Mouse (Mus musculus) brain, embryonic 14.5 days (tissue): Measurements from ENCODE around the gene Ugt1a7c.

Experiments
- CTCF ChIP-seq: fragments of 200-500 bp; IDR thresholded peaks from 2 replicates; pipeline ENCODE4 v1.5.1; 2012; ENCODE audit warnings: inconsistent platforms, mild to moderate bottlenecking, moderate library complexity, borderline replicate concordance; ENCODE audit not compliant: insufficient read depth, insufficient read length; ENCODE audit errors: extremely low read depth
- POLR2A ChIP-seq: fragments of 200-500 bp; IDR thresholded peaks from 2 replicates; pipeline ENCODE4 v1.6.1; 2012; ENCODE audit warnings: mild to moderate bottlenecking, inconsistent platforms, borderline replicate concordance; ENCODE audit not compliant: poor library complexity, insufficient read depth, insufficient read length, severe bottlenecking; ENCODE audit errors: extremely low read depth

DNA sequence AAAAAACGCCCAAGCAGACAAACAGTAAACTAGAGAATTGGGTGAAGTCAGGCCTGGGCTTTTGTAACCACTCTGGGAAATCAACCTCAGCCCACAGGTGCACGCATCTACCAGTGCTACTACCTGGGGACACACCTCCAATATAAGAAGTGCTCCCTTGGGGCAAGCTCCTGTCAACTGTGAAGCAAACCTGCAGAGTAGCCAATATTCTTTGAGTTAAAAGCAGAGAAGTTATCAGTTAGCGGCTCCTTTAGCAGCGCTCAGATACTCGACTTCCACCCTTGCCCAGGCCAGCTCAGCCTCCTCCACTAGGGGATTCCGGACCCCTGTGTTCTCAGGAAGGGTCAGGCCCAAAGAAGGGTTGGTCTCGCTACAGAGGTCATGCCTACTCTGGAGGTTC lies 166.8 kb downstream of the Ugt1a7c start:
- TF ChIP-seq POLR2A (no peak), CTCF (no peak)
